11 mouse cellular contexts compared by ENCODE assay signal in genomic region chr17:5572745-5573420, GRCm38 (mm10).
DNase-seq lines count a peak whose midpoint lies in the region; ATAC-seq and TF ChIP-seq lines count a peak whose summit lies in the region.
"Had no signal": no experiment of that assay in that cellular context is flagged by ENCODE, and none has a peak within 500 bp of the region (broad histone marks: within the 10 kb centered on the region; RNA-seq: fewer than 3 reads in every experiment).

No protein-coding gene starts in this region.

- H3K4me3 ChIP-seq in kidney, embryonic 14.5 days (ENCODE audit: low read length) = no peak overlapping the region
- no peak overlapping the region for H3K4me3 ChIP-seq in cerebellum, adult 2 months (replicated peaks; ENCODE audit: insufficient read depth, low read depth, low read length)
- H3K4me3 ChIP-seq in midbrain, embryonic 14.5 days (replicated peaks; ENCODE audit: low read depth, low read length) = no peak overlapping the region
- H3K4me3 ChIP-seq: limb, embryonic 15.5 days; neural tube, embryonic 15.5 days had no signal

- no peak overlapping the region for H3K27ac ChIP-seq in kidney, embryonic 14.5 days (ENCODE audit: low read depth, low read length)
- H3K27ac ChIP-seq in cerebellum, adult 2 months (ENCODE audit: insufficient read depth, low read length) = peak overlapping the region; percentile 55; the same call in 1 of the 2 replicates
- H3K27ac ChIP-seq in midbrain, embryonic 14.5 days (replicated peaks; ENCODE audit: low read depth, low read length) = no peak overlapping the region
- H3K27ac ChIP-seq: hindbrain, embryonic 14.5 days; limb, embryonic 15.5 days; neural tube, embryonic 15.5 days had no signal

- no peaks in the 10 kb centered on the region for H3K9me3 ChIP-seq in kidney, embryonic 14.5 days (ENCODE audit: control insufficient read depth, low read length)
- no peaks in the 10 kb centered on the region for H3K9me3 ChIP-seq in midbrain, embryonic 14.5 days (ENCODE audit: control insufficient read depth, low read length)
- H3K9me3 ChIP-seq: G1E; limb, embryonic 15.5 days; neural tube, embryonic 15.5 days had no signal

- no peaks in the 10 kb centered on the region for H3K4me1 ChIP-seq in kidney, embryonic 14.5 days (ENCODE audit: control insufficient read depth, insufficient read depth, low read length)
- peaks cover 27% of the 10 kb centered on the region for H3K4me1 ChIP-seq in cerebellum, adult 2 months (ENCODE audit: control insufficient read depth, insufficient read depth, low read length)
- no peaks in the 10 kb centered on the region for H3K4me1 ChIP-seq in midbrain, embryonic 14.5 days (ENCODE audit: control insufficient read depth, insufficient read depth, low read length)

- no peak overlapping the region for H3K4me2 ChIP-seq in kidney, embryonic 14.5 days (replicated peaks; ENCODE audit: low read depth, low read length)
- H3K4me2 ChIP-seq in midbrain, embryonic 14.5 days (ENCODE audit: low read length) = no peak overlapping the region
- H3K4me2 ChIP-seq: hindbrain, embryonic 14.5 days; limb, embryonic 15.5 days; neural tube, embryonic 15.5 days had no signal

- intact Hi-C loops in left cerebral cortex, postnatal 4 days (cut with DNase I) = no loop called here

- H3K9ac ChIP-seq in kidney, embryonic 14.5 days (ENCODE audit: low read depth, low read length) = no peak overlapping the region
- H3K9ac ChIP-seq in midbrain, embryonic 14.5 days (replicated peaks; ENCODE audit: low read length) = no peak overlapping the region
- H3K9ac ChIP-seq: hindbrain, embryonic 14.5 days; limb, embryonic 15.5 days; neural tube, embryonic 15.5 days had no signal

- no peak for TF ChIP-seq CTCF in cerebellum, adult 2 months (IDR thresholded peaks at IDR 0.05; ENCODE audit: borderline replicate concordance, insufficient read depth, low read depth, low read length)

- H3K36me3 ChIP-seq in kidney, embryonic 14.5 days (ENCODE audit: control insufficient read depth, insufficient read depth, low read length) = no peaks in the 10 kb centered on the region
- no peaks in the 10 kb centered on the region for H3K36me3 ChIP-seq in midbrain, embryonic 14.5 days (ENCODE audit: control insufficient read depth, insufficient read depth, low read length)
- H3K36me3 ChIP-seq: limb, embryonic 15.5 days; neural tube, embryonic 15.5 days had no signal

- TF ChIP-seq POLR2A in cerebellum, adult 2 months (IDR thresholded peaks at IDR 0.05; ENCODE audit: borderline replicate concordance, insufficient read depth, low read length) = no peak

- ATAC-seq in kidney, embryonic 14.5 days (ENCODE audit: low FRiP score, low TSS enrichment) = no peak
- ATAC-seq in midbrain, embryonic 14.5 days (ENCODE audit: low FRiP score, low TSS enrichment) = no peak

- DNase-seq in kidney, adult 11 months = peak; percentile 70
- DNase-seq in adrenal gland, postnatal 36 days = peak; percentile 41 to 52
- DNase-seq in cerebellum, adult 2 months = peak; percentile 78 to 93
- peak; percentile 75 for DNase-seq in kidney, postnatal 14 days
- DNase-seq in midbrain, embryonic 14.5 days = no peak
- no peak for DNase-seq in left cerebral cortex, postnatal 4 days

- H3K27me3 ChIP-seq in kidney, embryonic 14.5 days (ENCODE audit: control insufficient read depth, insufficient read depth, low read length) = no peaks in the 10 kb centered on the region
- H3K27me3 ChIP-seq in cerebellum, adult 2 months (ENCODE audit: control insufficient read depth, insufficient read depth, low read length) = no peaks in the 10 kb centered on the region
- H3K27me3 ChIP-seq in midbrain, embryonic 14.5 days (ENCODE audit: control insufficient read depth, insufficient read depth, low read length) = no peaks in the 10 kb centered on the region
- H3K27me3 ChIP-seq: limb, embryonic 15.5 days; neural tube, embryonic 15.5 days had no signal

Comparison
In these comparisons a context has a peak if more than half of its experiments do, and no peak if none do; other contexts are left out.
1. DNase-seq: peak in kidney, adult 11 months (single experiment), adrenal gland, postnatal 36 days (2 of 2), cerebellum, adult 2 months (2 of 2) and kidney, postnatal 14 days (single experiment); none in midbrain, embryonic 14.5 days (single experiment) and left cerebral cortex, postnatal 4 days (single experiment).